In genomic region chr1:102757941-102758340, GRCm38 (mm10) we compare ENCODE assay signal across 26 mouse cellular contexts.
"Had no signal": no experiment of that assay in that cellular context is flagged by ENCODE, and none has a peak within 500 bp of the region (broad histone marks: within the 10 kb centered on the region; RNA-seq: fewer than 3 reads in every experiment).

No protein-coding gene starts in this region.

- H3K27me3 ChIP-seq: embryonic facial prominence, embryonic 12.5 days; embryonic facial prominence, embryonic 13.5 days; embryonic facial prominence, embryonic 15.5 days; forebrain, embryonic 12.5 days; forebrain, embryonic 13.5 days; forebrain, embryonic 15.5 days had no signal

- DNase-seq: cerebellum, adult 8-10 months; cerebellum, adult 9-10 months; cerebellum, adult 9-11 months; cerebellum, postnatal 10 days; cerebellum, postnatal 14 days; cerebellum, postnatal 25 days; cerebellum, postnatal 36 days; embryo, embryonic 11 days; forebrain, postnatal 0 days; gastrocnemius, adult 2 months; gastrocnemius, postnatal 10 days; gastrocnemius, postnatal 14 days; gastrocnemius, postnatal 25 days; gastrocnemius, postnatal 36 days; heart, adult 11 months; heart, adult 18-20 months; heart, adult 2 months had no signal

- H3K27ac ChIP-seq: embryonic facial prominence, embryonic 10.5 days; embryonic facial prominence, embryonic 12.5 days; embryonic facial prominence, embryonic 13.5 days; embryonic facial prominence, embryonic 15.5 days; forebrain, embryonic 10.5 days; forebrain, embryonic 12.5 days; forebrain, embryonic 13.5 days; forebrain, embryonic 15.5 days; gastrocnemius, adult 2 months; heart, adult 2 months had no signal

- H3K4me1 ChIP-seq: embryonic facial prominence, embryonic 10.5 days; embryonic facial prominence, embryonic 12.5 days; embryonic facial prominence, embryonic 13.5 days; embryonic facial prominence, embryonic 15.5 days; forebrain, embryonic 10.5 days; forebrain, embryonic 12.5 days; forebrain, embryonic 13.5 days; forebrain, embryonic 15.5 days had no signal

- H3K36me3 ChIP-seq: embryonic facial prominence, embryonic 10.5 days; embryonic facial prominence, embryonic 12.5 days; embryonic facial prominence, embryonic 13.5 days; embryonic facial prominence, embryonic 15.5 days; forebrain, embryonic 10.5 days; forebrain, embryonic 12.5 days; forebrain, embryonic 15.5 days had no signal

- H3K4me3 ChIP-seq: embryonic facial prominence, embryonic 10.5 days; embryonic facial prominence, embryonic 12.5 days; embryonic facial prominence, embryonic 13.5 days; embryonic facial prominence, embryonic 15.5 days; erythroblast, embryonic 14.5 days; forebrain, embryonic 10.5 days; forebrain, embryonic 12.5 days; forebrain, embryonic 13.5 days; forebrain, embryonic 15.5 days; gastrocnemius, adult 2 months; heart, adult 2 months had no signal

- H3K9ac ChIP-seq: embryonic facial prominence, embryonic 12.5 days; embryonic facial prominence, embryonic 13.5 days; embryonic facial prominence, embryonic 15.5 days; forebrain, embryonic 12.5 days; forebrain, embryonic 13.5 days; forebrain, embryonic 15.5 days; forebrain, postnatal 0 days had no signal
